Mouse (Mus musculus) liver, adult 2 months (tissue): Measurements from ENCODE around the gene Gbp3.

Source experiments
- CTCF ChIP-seq: fragments of 200-500 bp; IDR thresholded peaks from 2 replicates; pipeline ENCODE4 v1.5.1; 2011; ENCODE audit warnings: low read depth, low read length, control low read depth
- POLR2A ChIP-seq: fragments of 200-500 bp; IDR thresholded peaks from 2 replicates; pipeline ENCODE4 v1.6.1; 2011; ENCODE audit warnings: low read length, control low read depth; ENCODE audit not compliant: insufficient read depth; ENCODE audit errors: extremely low read depth

GRCm38 (mm10) chr3:142570738-142571137 lies 10.9 kb downstream of the Gbp3 start:
- TF ChIP-seq CTCF (no peak), POLR2A (no peak)
